Mouse (Mus musculus) C2C12 (cell line): ENCODE results near the gene Pde3b. TPM values are rescaled to one million over a fixed set of nuclear protein-coding genes. Genes with fewer than 3 reads are reported as not detected.
"Not testable (repeated sequence)": the region's sequence is repeated elsewhere in the genome, so short reads cannot be mapped to it uniquely, and the experiment has no call there.

Experiments
- H3K27me3 ChIP-seq: one replicate; pipeline ENCODE4 v1.6.1; 2011; ENCODE audit not compliant: control insufficient read depth, insufficient read depth, insufficient read length
- H3K36me3 ChIP-seq: one replicate; pipeline ENCODE4 v1.6.1; 2011; ENCODE audit not compliant: control insufficient read depth, insufficient read depth
- H3K4me3 ChIP-seq: one replicate; pipeline ENCODE4 v1.5.1; 2011; ENCODE audit warnings: mild to moderate bottlenecking, control low read depth; ENCODE audit not compliant: poor library complexity, insufficient read depth, severe bottlenecking
- H3K79me2 ChIP-seq: one replicate; pipeline ENCODE4 v1.6.1; 2011; ENCODE audit not compliant: control insufficient read depth, insufficient read depth
- H3K79me3 ChIP-seq: one replicate; pipeline ENCODE4 v1.6.1; 2011; ENCODE audit warnings: low read depth, control low read depth
- H3ac ChIP-seq: one replicate; pipeline ENCODE3; 2011; ENCODE audit warnings: low read depth; ENCODE audit not compliant: control insufficient read depth, insufficient read length
- CEBPB ChIP-seq: IDR thresholded peaks from one replicate; pipeline ENCODE4 v1.6.1; 2011; ENCODE audit warnings: low read depth, mild to moderate bottlenecking, control low read depth, moderate library complexity
- CTCF ChIP-seq: IDR thresholded peaks from one replicate; pipeline ENCODE4 v1.5.1; 2011; ENCODE audit not compliant: control insufficient read depth, insufficient read depth, insufficient read length
- FOSL1 ChIP-seq: IDR thresholded peaks from one replicate; pipeline ENCODE4 v1.8.0; 2011; ENCODE audit warnings: mild to moderate bottlenecking, low read length; ENCODE audit not compliant: poor library complexity, insufficient read depth, severe bottlenecking
- MAX ChIP-seq: IDR thresholded peaks from one replicate; pipeline ENCODE4 v1.6.1; 2011; ENCODE audit warnings: mild to moderate bottlenecking, control low read depth
- MYOD1 ChIP-seq: IDR thresholded peaks from one replicate; pipeline ENCODE4 v1.6.1; 2011; ENCODE audit warnings: low read depth; ENCODE audit not compliant: control insufficient read depth, insufficient read length
- MYOG ChIP-seq: IDR thresholded peaks from one replicate; pipeline ENCODE4 v1.6.1; 2011; ENCODE audit not compliant: control insufficient read depth, insufficient read length; ENCODE audit errors: extremely low read depth
- USF1 ChIP-seq: IDR thresholded peaks from one replicate; pipeline ENCODE4 v1.6.1; 2011; ENCODE audit warnings: low read depth, mild to moderate bottlenecking, control low read depth, moderate library complexity
- polyA plus RNA-seq: library from polyadenylated mRNA; unstranded; fragments of >200 nt; fragmentation: generic; extraction: Trizol; gene quantifications from one replicate; pipeline ENCODE4 v1.2.1, GENCODE M21; 2012; ENCODE audit warnings: missing spikeins

Gene Pde3b
- polyA plus RNA-seq, 1 experiment: 2.1 TPM

DNA sequence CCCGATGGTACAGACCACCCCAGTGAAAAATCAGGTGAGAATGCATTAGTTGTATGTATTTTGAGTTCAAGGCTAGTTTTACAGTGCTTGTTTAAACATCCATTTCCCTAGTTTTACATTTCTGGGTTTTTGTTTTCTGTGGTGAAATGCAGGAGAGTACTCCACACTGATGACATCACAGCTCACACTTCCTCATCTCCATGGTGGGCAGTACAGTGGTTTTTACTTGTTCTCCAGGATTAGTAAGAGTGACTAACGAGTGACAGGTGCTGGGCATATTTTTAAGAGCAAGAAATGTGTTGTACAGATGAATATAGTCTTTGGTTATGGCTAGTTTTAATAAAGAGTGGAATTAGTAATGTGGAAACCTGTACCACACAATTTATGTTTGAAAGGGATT, 93.8 kb downstream of the Pde3b start:
- no peaks in the 10 kb centered on the region for H3K79me2 ChIP-seq
- no peak for TF ChIP-seq USF1
- TF ChIP-seq CEBPB: no peak
- TF ChIP-seq MYOD1: peak; percentile 89
- TF ChIP-seq MYOG: no peak
- H3K27me3 ChIP-seq: no peaks in the 10 kb centered on the region
- H3K79me3 ChIP-seq: no peaks in the 10 kb centered on the region
- no peak overlapping the region for H3K4me3 ChIP-seq
- no peaks in the 10 kb centered on the region for H3K36me3 ChIP-seq
- H3ac ChIP-seq: no peak overlapping the region

- peak; percentile 30 for TF ChIP-seq MYOD1
- no peak for TF ChIP-seq CTCF
- no peak for TF ChIP-seq USF1
- TF ChIP-seq FOSL1: peak; percentile 74
- TF ChIP-seq MAX: no peak
- no peak for TF ChIP-seq MYOG
- TF ChIP-seq CEBPB: no peak
- H3K79me2 ChIP-seq: no peaks in the 10 kb centered on the region
- H3K27me3 ChIP-seq: no peaks in the 10 kb centered on the region
- H3K79me3 ChIP-seq: no peaks in the 10 kb centered on the region
- no peaks in the 10 kb centered on the region for H3K36me3 ChIP-seq
- H3K4me3 ChIP-seq: no peak overlapping the region
- no peak overlapping the region for H3ac ChIP-seq
These were observed 105.0 kb downstream of the Pde3b start for GRCm38 (mm10) chr7:114520122-114520521.

DNA sequence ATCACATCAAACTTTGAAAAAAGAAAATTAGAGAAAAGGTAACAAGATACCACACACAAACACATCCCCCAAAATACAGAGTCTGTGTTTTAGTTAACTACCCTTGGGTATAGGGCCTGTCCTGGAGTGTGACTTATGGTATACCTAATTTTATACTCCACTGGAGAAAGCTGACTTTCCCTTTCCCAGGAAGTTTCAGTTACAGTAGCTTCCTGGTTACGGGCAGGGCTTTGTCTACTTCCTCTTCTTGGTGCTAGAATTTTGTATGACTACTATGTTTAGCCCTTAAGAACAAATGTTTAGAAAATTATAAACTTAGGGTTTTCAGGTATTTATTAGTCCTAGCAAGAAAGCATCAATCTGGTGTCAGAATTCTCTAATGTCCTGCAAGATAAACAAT, 111.2 kb downstream of the Pde3b start:
- no peaks in the 10 kb centered on the region for H3K36me3 ChIP-seq
- H3K79me3 ChIP-seq: no peaks in the 10 kb centered on the region
- TF ChIP-seq USF1 (no peak), FOSL1 (no peak), CTCF (no peak), CEBPB (no peak), MYOG (no peak), MYOD1 (no peak)
- H3K4me3 ChIP-seq: no peak overlapping the region
- no peak overlapping the region for H3ac ChIP-seq
- H3K27me3 ChIP-seq: no peaks in the 10 kb centered on the region
- no peaks in the 10 kb centered on the region for H3K79me2 ChIP-seq

DNA sequence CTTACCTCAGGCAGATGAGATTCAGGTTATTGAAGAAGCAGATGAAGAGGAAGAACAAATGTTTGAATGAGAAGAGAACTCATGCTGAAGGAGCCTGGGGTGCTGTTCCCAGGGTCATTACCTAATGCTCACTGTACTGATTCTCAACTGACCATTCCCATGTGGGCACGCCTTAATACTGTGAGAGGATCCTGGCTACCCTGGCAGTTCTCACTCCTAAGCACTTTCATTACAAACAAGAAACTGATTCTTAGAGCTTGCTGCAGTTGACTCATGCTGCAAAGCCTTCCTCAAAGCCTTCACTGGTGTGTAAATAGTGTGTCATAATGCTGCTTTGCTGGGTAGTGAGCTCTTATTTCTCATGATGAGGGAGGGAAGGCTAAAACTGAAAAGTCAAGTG, 121.1 kb downstream of the Pde3b start:
- H3K27me3 ChIP-seq: no peaks in the 10 kb centered on the region
- peaks cover 4% of the 10 kb centered on the region for H3K36me3 ChIP-seq
- H3K79me2 ChIP-seq: no peaks in the 10 kb centered on the region
- no peak for TF ChIP-seq FOSL1
- no peak for TF ChIP-seq USF1
- no peak for TF ChIP-seq MYOD1
- no peaks in the 10 kb centered on the region for H3K79me3 ChIP-seq
- H3K4me3 ChIP-seq: no peak overlapping the region
- H3ac ChIP-seq: no peak overlapping the region

- no peak within 1 kb of the TSS for H3ac ChIP-seq
- H3K79me2 ChIP-seq: no peaks in the 10 kb centered on the region
- no peaks in the 10 kb centered on the region for H3K27me3 ChIP-seq
- no peaks in the 10 kb centered on the region for H3K79me3 ChIP-seq
- H3K36me3 ChIP-seq: no peaks in the 10 kb centered on the region
- H3K4me3 ChIP-seq: no peak within 1 kb of the TSS
- TF ChIP-seq MAX (no peak), CTCF (no peak), MYOG (no peak)
These were observed 147.6 kb downstream of the Pde3b start, which contains the start of gene Cyp2r1 for GRCm38 (mm10) chr7:114562531-114563241. TSS of gene Cyp2r1 (minus strand) at chr7:114562972.

GRCm38 (mm10) chr7:114573866-114574265, 158.8 kb downstream of the Pde3b start:
- not testable (repeated sequence) for H3ac ChIP-seq, H3K79me3 ChIP-seq, H3K79me2 ChIP-seq, H3K27me3 ChIP-seq, H3K4me3 ChIP-seq, H3K36me3 ChIP-seq

DNA sequence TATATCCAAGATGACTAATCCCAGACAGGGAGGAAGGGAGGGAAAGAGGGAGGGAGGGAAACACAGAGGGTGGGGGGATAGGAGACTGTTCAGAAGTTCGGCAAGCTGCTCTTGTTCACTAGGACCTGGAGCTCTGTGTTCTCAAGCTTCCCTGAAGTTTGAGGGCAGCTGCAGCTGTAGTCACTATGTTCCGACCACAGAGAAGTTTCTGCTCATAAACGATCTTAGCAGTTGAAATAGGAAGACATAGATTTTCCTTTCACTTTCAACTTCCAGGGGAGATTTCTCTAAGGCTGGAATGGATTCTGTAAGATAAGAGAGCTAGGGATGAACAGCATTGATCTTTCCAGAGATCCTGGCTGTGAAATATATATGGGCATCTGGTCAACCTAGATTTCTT, 161.8 kb downstream of the Pde3b start:
- Histone ChIP-seq H3K36me3 (no peaks in the 10 kb centered on the region), H3K79me3 (no peaks in the 10 kb centered on the region), H3ac (no peak overlapping the region), H3K4me3 (no peak overlapping the region), H3K79me2 (no peaks in the 10 kb centered on the region), H3K27me3 (no peaks in the 10 kb centered on the region)
- TF ChIP-seq MAX (no peak), USF1 (no peak), MYOG (no peak), MYOD1 (no peak), CEBPB (no peak), CTCF (no peak), FOSL1 (no peak)
